Mouse (Mus musculus) olfactory bulb, adult 2 months (tissue): ENCODE results near the gene Gm10985.

ENCODE experiments used
- CTCF ChIP-seq: fragments of 200-500 bp; IDR thresholded peaks from 2 replicates; pipeline ENCODE4 v1.5.1; 2012; ENCODE audit warnings: low read depth, mild to moderate bottlenecking, low read length, moderate library complexity; ENCODE audit not compliant: insufficient read depth
- POLR2A ChIP-seq: fragments of 200-500 bp; IDR thresholded peaks from 2 replicates; pipeline ENCODE4 v1.6.1; 2012; ENCODE audit warnings: mild to moderate bottlenecking, low read depth, low read length, moderate library complexity; ENCODE audit not compliant: insufficient read depth

- TF ChIP-seq CTCF (no peak), POLR2A (no peak)
These were observed 25.6 kb downstream of the Gm10985 start for GRCm38 (mm10) chr3:53870482-53870881.
